Mouse (Mus musculus) spleen, adult 2 months (tissue): Measurements from ENCODE around the gene Chn2.

Experiments used
- CTCF ChIP-seq: fragments of 200-500 bp; IDR thresholded peaks from 2 replicates; pipeline ENCODE4 v1.5.1; 2011; ENCODE audit warnings: mild to moderate bottlenecking, inconsistent platforms; ENCODE audit not compliant: insufficient read depth, insufficient read length, insufficient replicate concordance; ENCODE audit errors: extremely low read depth
- POLR2A ChIP-seq: fragments of 200-500 bp; IDR thresholded peaks from 2 replicates; pipeline ENCODE4 v1.6.1; 2011; ENCODE audit warnings: low read depth, low read length, inconsistent platforms

GRCm38 (mm10) chr6:54039357-54039804, at the start of gene Chn2:
- no peak for TF ChIP-seq POLR2A
- TF ChIP-seq CTCF = no peak
